20 mouse cellular contexts compared by ENCODE assay signal in genomic region chr6:16733184-16733583, GRCm38 (mm10).
"Had no signal": no experiment of that assay in that cellular context is flagged by ENCODE, and none has a peak within 500 bp of the region (broad histone marks: within the 10 kb centered on the region; RNA-seq: fewer than 3 reads in every experiment).

No protein-coding gene starts in this region.

- H3K9ac ChIP-seq: lung, embryonic 14.5 days; midbrain, embryonic 12.5 days; neural tube, embryonic 13.5 days; neural tube, embryonic 15.5 days; stomach, embryonic 15.5 days had no signal

- DNase-seq: lung, adult 18-20 months; lung, embryonic 14.5 days; lung, postnatal 10 days; lung, postnatal 4 days; midbrain, embryonic 14.5 days; retina, postnatal 1 day; right cerebral cortex, adult 18-20 months; right cerebral cortex, postnatal 25 days; right cerebral cortex, postnatal 4 days; thymus, adult 18-20 months; thymus, postnatal 14 days; thymus, postnatal 36 days had no signal

- H3K4me2 ChIP-seq: lung, embryonic 14.5 days; midbrain, embryonic 12.5 days; neural tube, embryonic 13.5 days; neural tube, embryonic 15.5 days; stomach, embryonic 15.5 days had no signal

- H3K4me3 ChIP-seq: midbrain, embryonic 10.5 days; midbrain, embryonic 12.5 days; myocyte; neural tube, embryonic 13.5 days; neural tube, embryonic 15.5 days; stomach, embryonic 15.5 days had no signal

- H3K36me3 ChIP-seq: midbrain, embryonic 10.5 days; midbrain, embryonic 12.5 days; neural tube, embryonic 13.5 days; neural tube, embryonic 15.5 days; stomach, embryonic 15.5 days had no signal

- ATAC-seq: midbrain, embryonic 16.5 days had no signal

- H3K9me3 ChIP-seq: midbrain, embryonic 10.5 days; midbrain, embryonic 12.5 days; neural tube, embryonic 13.5 days; neural tube, embryonic 15.5 days; stomach, embryonic 15.5 days had no signal

- H3K27me3 ChIP-seq: midbrain, embryonic 12.5 days; neural tube, embryonic 13.5 days; neural tube, embryonic 15.5 days; stomach, embryonic 15.5 days had no signal

- H3K27ac ChIP-seq: midbrain, embryonic 10.5 days; midbrain, embryonic 12.5 days; neural tube, embryonic 13.5 days; neural tube, embryonic 15.5 days; stomach, embryonic 15.5 days; stomach, postnatal 0 days had no signal

- H3K4me1 ChIP-seq: neural tube, embryonic 13.5 days; neural tube, embryonic 15.5 days; stomach, embryonic 15.5 days had no signal
